Mouse (Mus musculus): ENCODE results near the gene Noxa1.

GRCm38 (mm10) chr2:25124411-25124810, 29.5 kb upstream of the Noxa1 start:
- TF ChIP-seq CTCF (IDR thresholded peaks at IDR 0.05; ENCODE audit: low read depth): no peak
- no peak for TF ChIP-seq EP300 (optimal IDR thresholded peaks at IDR 0.05)

All from stomach, postnatal 0 days (tissue).